Mouse (Mus musculus) heart, postnatal 0 days (tissue): ENCODE data around the gene Topors.

Experiments
- CTCF ChIP-seq: IDR thresholded peaks from 2 replicates; pipeline ENCODE4 v1.5.1; 2016; ENCODE audit warnings: antibody characterized with exemption, control low read depth, low read depth
- EP300 ChIP-seq: IDR thresholded peaks from 2 replicates; pipeline ENCODE4 v1.6.1; 2016; ENCODE audit warnings: antibody characterized with exemption, low read depth

DNA sequence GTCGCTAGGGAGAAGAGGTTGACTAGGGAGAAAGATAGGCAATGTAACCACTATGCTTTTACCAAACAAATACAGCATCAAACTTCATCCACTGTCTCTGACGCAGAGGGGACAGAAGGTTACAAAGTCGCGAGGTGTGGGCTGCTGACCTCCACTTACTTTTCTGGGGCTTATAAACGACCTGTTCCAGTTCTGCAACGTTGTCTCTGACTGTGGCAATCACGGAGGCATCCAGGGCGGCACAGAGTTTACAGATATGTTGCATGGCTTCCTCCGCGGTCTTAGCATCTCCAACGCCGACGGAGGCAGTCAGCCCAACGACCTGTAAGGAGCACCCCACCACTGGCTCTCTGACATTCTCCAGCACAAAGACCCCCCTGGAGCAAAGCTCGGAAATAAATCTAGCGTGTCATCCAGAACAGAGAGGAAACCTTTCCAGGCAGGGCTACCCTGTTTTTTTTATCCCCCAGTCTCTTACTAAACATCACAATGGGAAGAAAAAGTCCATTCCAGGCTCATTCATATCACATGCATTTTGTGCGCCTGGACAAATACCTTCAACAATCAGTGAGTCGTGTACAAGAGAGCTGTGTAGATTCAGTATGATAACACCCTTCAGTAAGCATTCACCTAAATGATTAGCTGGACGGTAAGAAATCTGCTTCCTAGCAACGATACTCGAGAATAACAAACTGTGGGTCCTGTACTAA, 47.6 kb downstream of the Topors start:
- no peak for TF ChIP-seq CTCF
- TF ChIP-seq EP300 = no peak
